Mouse (Mus musculus): Measurements from ENCODE around the gene Chst12.
A peak's percentile ranks its signal among the peaks of the same experiment; 100 is the strongest.
"Not testable (repeated sequence)": the region's sequence is repeated elsewhere in the genome, so short reads cannot be mapped to it uniquely, and the experiment has no call there.

The Chst12 gene

GRCm38 (mm10) chr5:140505208-140505780 lies at the start of gene Chst12:
Gene Chst12, plus strand, starts transcription at chr5:140505550.
- peak; percentile 100 for DNase-seq

GRCm38 (mm10) chr5:140461476-140461875 lies 43.9 kb upstream of the Chst12 start:
- DNase-seq: no peak

GRCm38 (mm10) chr5:140463151-140463550 lies 42.2 kb upstream of the Chst12 start:
- not testable (repeated sequence) for DNase-seq

GRCm38 (mm10) chr5:140464943-140465342 lies 40.4 kb upstream of the Chst12 start:
- DNase-seq: peak; percentile 41

GRCm38 (mm10) chr5:140472336-140472735 lies 33.0 kb upstream of the Chst12 start:
- peak; percentile 72 for DNase-seq

- DNase-seq: no peak
Observed at GRCm38 (mm10) chr5:140481458-140481857, 23.9 kb upstream of the Chst12 start.

- DNase-seq: no peak
Observed at GRCm38 (mm10) chr5:140491142-140491541, 14.2 kb upstream of the Chst12 start.

GRCm38 (mm10) chr5:140492684-140493233 lies 12.6 kb upstream of the Chst12 start:
- no peak for DNase-seq

- DNase-seq: no peak
Observed at GRCm38 (mm10) chr5:140498176-140498575, 7.2 kb upstream of the Chst12 start.

- no peak for DNase-seq
Observed at GRCm38 (mm10) chr5:140500736-140501135, 4.6 kb upstream of the Chst12 start.

GRCm38 (mm10) chr5:140501982-140502836 lies 3.1 kb upstream of the Chst12 start:
- DNase-seq: no peak

- peak; percentile 54 for DNase-seq
Observed at GRCm38 (mm10) chr5:140502925-140503324, 2.4 kb upstream of the Chst12 start.

GRCm38 (mm10) chr5:140506096-140506794 lies 895 bp downstream of the Chst12 start:
- DNase-seq: peak; percentile 49

- DNase-seq: no peak
Observed at GRCm38 (mm10) chr5:140507466-140508208, 2.3 kb downstream of the Chst12 start.

- DNase-seq: no peak
Observed at GRCm38 (mm10) chr5:140508686-140509085, 3.3 kb downstream of the Chst12 start.

GRCm38 (mm10) chr5:140509204-140509603 lies 3.9 kb downstream of the Chst12 start:
- DNase-seq: no peak

GRCm38 (mm10) chr5:140510012-140511000 lies 5.0 kb downstream of the Chst12 start:
- peak; percentile 42 for DNase-seq

GRCm38 (mm10) chr5:140513921-140514320 lies 8.6 kb downstream of the Chst12 start:
- no peak for DNase-seq

- no peak for DNase-seq
Observed at GRCm38 (mm10) chr5:140514799-140515486, 9.6 kb downstream of the Chst12 start.

- no peak for DNase-seq
Observed at GRCm38 (mm10) chr5:140517159-140517920, 12.0 kb downstream of the Chst12 start.

Data from thymus, postnatal 4 days (tissue).